Mouse (Mus musculus): ENCODE measurements around the gene Srebf2. TPM values are rescaled to one million over a fixed set of nuclear protein-coding genes. Genes with fewer than 3 reads are reported as not detected.

The Srebf2 gene
- polyA plus RNA-seq, 1 experiment, result 180 TPM

- H3ac ChIP-seq (ENCODE audit: control insufficient read depth, insufficient read length, low read depth), result no peak overlapping the region
- H3K36me3 ChIP-seq (ENCODE audit: control insufficient read depth, insufficient read depth), result no peaks in the 10 kb centered on the region
- TF ChIP-seq MYOD1 (IDR thresholded peaks at IDR 0.05; ENCODE audit: control insufficient read depth, insufficient read length, low read depth), result no peak
- TF ChIP-seq CEBPB (IDR thresholded peaks at IDR 0.05; ENCODE audit: low read depth), result no peak
- TF ChIP-seq CTCF (IDR thresholded peaks at IDR 0.05; ENCODE audit: control insufficient read depth, insufficient read depth, insufficient read length), result no peak
- TF ChIP-seq FOSL1 (IDR thresholded peaks at IDR 0.05; ENCODE audit: insufficient read depth, low read length, poor library complexity, severe bottlenecking), result no peak
- no peak for TF ChIP-seq USF1 (IDR thresholded peaks at IDR 0.05; ENCODE audit: low read depth)
- no peak for TF ChIP-seq MAX (IDR thresholded peaks at IDR 0.05)
- no peak for TF ChIP-seq MYOG (IDR thresholded peaks at IDR 0.05; ENCODE audit: control insufficient read depth, extremely low read depth, insufficient read length)
- H3K79me3 ChIP-seq (ENCODE audit: low read depth), result no peaks in the 10 kb centered on the region
- peaks cover 32% of the 10 kb centered on the region for H3K27me3 ChIP-seq (ENCODE audit: control insufficient read depth, insufficient read depth, insufficient read length)
- no peaks in the 10 kb centered on the region for H3K79me2 ChIP-seq (ENCODE audit: control insufficient read depth, insufficient read depth)
- H3K4me3 ChIP-seq (ENCODE audit: insufficient read depth, poor library complexity, severe bottlenecking), result no peak overlapping the region
These were observed 69.3 kb downstream of the Srebf2 start for GRCm38 (mm10) chr15:82216142-82216827.

GRCm38 (mm10) chr15:82217039-82217438 is 70.1 kb downstream of the Srebf2 start:
- H3K79me2 ChIP-seq (ENCODE audit: control insufficient read depth, insufficient read depth), result no peaks in the 10 kb centered on the region
- no peaks in the 10 kb centered on the region for H3K36me3 ChIP-seq (ENCODE audit: control insufficient read depth, insufficient read depth)
- H3K27me3 ChIP-seq (ENCODE audit: control insufficient read depth, insufficient read depth, insufficient read length), result peaks cover 24% of the 10 kb centered on the region
- H3ac ChIP-seq (ENCODE audit: control insufficient read depth, insufficient read length, low read depth), result no peak overlapping the region
- no peak for TF ChIP-seq MYOD1 (IDR thresholded peaks at IDR 0.05; ENCODE audit: control insufficient read depth, insufficient read length, low read depth)
- TF ChIP-seq MYOG (IDR thresholded peaks at IDR 0.05; ENCODE audit: control insufficient read depth, extremely low read depth, insufficient read length), result no peak
- TF ChIP-seq FOSL1 (IDR thresholded peaks at IDR 0.05; ENCODE audit: insufficient read depth, low read length, poor library complexity, severe bottlenecking), result no peak
- TF ChIP-seq CTCF (IDR thresholded peaks at IDR 0.05; ENCODE audit: control insufficient read depth, insufficient read depth, insufficient read length), result no peak
- no peak for TF ChIP-seq MAX (IDR thresholded peaks at IDR 0.05)
- TF ChIP-seq CEBPB (IDR thresholded peaks at IDR 0.05; ENCODE audit: low read depth), result no peak
- TF ChIP-seq USF1 (IDR thresholded peaks at IDR 0.05; ENCODE audit: low read depth), result no peak
- no peak overlapping the region for H3K4me3 ChIP-seq (ENCODE audit: insufficient read depth, poor library complexity, severe bottlenecking)
- H3K79me3 ChIP-seq (ENCODE audit: low read depth), result no peaks in the 10 kb centered on the region

- no peak overlapping the region for H3K4me3 ChIP-seq (ENCODE audit: insufficient read depth, poor library complexity, severe bottlenecking)
- no peaks in the 10 kb centered on the region for H3K36me3 ChIP-seq (ENCODE audit: control insufficient read depth, insufficient read depth)
- TF ChIP-seq CTCF (IDR thresholded peaks at IDR 0.05; ENCODE audit: control insufficient read depth, insufficient read depth, insufficient read length), result no peak
- no peak for TF ChIP-seq CEBPB (IDR thresholded peaks at IDR 0.05; ENCODE audit: low read depth)
- no peak for TF ChIP-seq USF1 (IDR thresholded peaks at IDR 0.05; ENCODE audit: low read depth)
- no peak for TF ChIP-seq MYOG (IDR thresholded peaks at IDR 0.05; ENCODE audit: control insufficient read depth, extremely low read depth, insufficient read length)
- no peak for TF ChIP-seq FOSL1 (IDR thresholded peaks at IDR 0.05; ENCODE audit: insufficient read depth, low read length, poor library complexity, severe bottlenecking)
- no peak for TF ChIP-seq MAX (IDR thresholded peaks at IDR 0.05)
- no peak for TF ChIP-seq MYOD1 (IDR thresholded peaks at IDR 0.05; ENCODE audit: control insufficient read depth, insufficient read length, low read depth)
- H3ac ChIP-seq (ENCODE audit: control insufficient read depth, insufficient read length, low read depth), result no peak overlapping the region
- H3K79me3 ChIP-seq (ENCODE audit: low read depth), result no peaks in the 10 kb centered on the region
- H3K27me3 ChIP-seq (ENCODE audit: control insufficient read depth, insufficient read depth, insufficient read length), result peaks cover 15% of the 10 kb centered on the region
- H3K79me2 ChIP-seq (ENCODE audit: control insufficient read depth, insufficient read depth), result no peaks in the 10 kb centered on the region
These were observed 71.0 kb downstream of the Srebf2 start for GRCm38 (mm10) chr15:82217980-82218379.

GRCm38 (mm10) chr15:82218778-82219666 is 72.0 kb downstream of the Srebf2 start:
- no peak overlapping the region for H3ac ChIP-seq (ENCODE audit: control insufficient read depth, insufficient read length, low read depth)
- H3K27me3 ChIP-seq (ENCODE audit: control insufficient read depth, insufficient read depth, insufficient read length), result peaks cover 7% of the 10 kb centered on the region
- H3K79me2 ChIP-seq (ENCODE audit: control insufficient read depth, insufficient read depth), result no peaks in the 10 kb centered on the region
- no peaks in the 10 kb centered on the region for H3K36me3 ChIP-seq (ENCODE audit: control insufficient read depth, insufficient read depth)
- no peak overlapping the region for H3K4me3 ChIP-seq (ENCODE audit: insufficient read depth, poor library complexity, severe bottlenecking)
- H3K79me3 ChIP-seq (ENCODE audit: low read depth), result no peaks in the 10 kb centered on the region
- TF ChIP-seq MYOG (IDR thresholded peaks at IDR 0.05; ENCODE audit: control insufficient read depth, extremely low read depth, insufficient read length) (no peak), CTCF (IDR thresholded peaks at IDR 0.05; ENCODE audit: control insufficient read depth, insufficient read depth, insufficient read length) (no peak), USF1 (IDR thresholded peaks at IDR 0.05; ENCODE audit: low read depth) (no peak), CEBPB (IDR thresholded peaks at IDR 0.05; ENCODE audit: low read depth) (no peak), FOSL1 (IDR thresholded peaks at IDR 0.05; ENCODE audit: insufficient read depth, low read length, poor library complexity, severe bottlenecking) (no peak), MYOD1 (IDR thresholded peaks at IDR 0.05; ENCODE audit: control insufficient read depth, insufficient read length, low read depth) (no peak), MAX (IDR thresholded peaks at IDR 0.05) (no peak)

GRCm38 (mm10) chr15:82220003-82220675 is 73.2 kb downstream of the Srebf2 start:
- Histone ChIP-seq H3K79me3 (ENCODE audit: low read depth) (no peaks in the 10 kb centered on the region), H3K27me3 (ENCODE audit: control insufficient read depth, insufficient read depth, insufficient read length) (peaks cover 8% of the 10 kb centered on the region), H3ac (ENCODE audit: control insufficient read depth, insufficient read length, low read depth) (no peak overlapping the region), H3K36me3 (ENCODE audit: control insufficient read depth, insufficient read depth) (no peaks in the 10 kb centered on the region), H3K4me3 (ENCODE audit: insufficient read depth, poor library complexity, severe bottlenecking) (no peak overlapping the region), H3K79me2 (ENCODE audit: control insufficient read depth, insufficient read depth) (no peaks in the 10 kb centered on the region)
- TF ChIP-seq CTCF (IDR thresholded peaks at IDR 0.05; ENCODE audit: control insufficient read depth, insufficient read depth, insufficient read length) (no peak), MYOD1 (IDR thresholded peaks at IDR 0.05; ENCODE audit: control insufficient read depth, insufficient read length, low read depth) (no peak)

Data from C2C12 (cell line).